Mouse (Mus musculus): ENCODE measurements around the gene Ino80. TPM values are rescaled to one million over a fixed set of nuclear protein-coding genes. Genes with fewer than 3 reads are reported as not detected.

Ino80 gene
- polyA plus RNA-seq, 1 experiment, result 7.3 TPM

DNA sequence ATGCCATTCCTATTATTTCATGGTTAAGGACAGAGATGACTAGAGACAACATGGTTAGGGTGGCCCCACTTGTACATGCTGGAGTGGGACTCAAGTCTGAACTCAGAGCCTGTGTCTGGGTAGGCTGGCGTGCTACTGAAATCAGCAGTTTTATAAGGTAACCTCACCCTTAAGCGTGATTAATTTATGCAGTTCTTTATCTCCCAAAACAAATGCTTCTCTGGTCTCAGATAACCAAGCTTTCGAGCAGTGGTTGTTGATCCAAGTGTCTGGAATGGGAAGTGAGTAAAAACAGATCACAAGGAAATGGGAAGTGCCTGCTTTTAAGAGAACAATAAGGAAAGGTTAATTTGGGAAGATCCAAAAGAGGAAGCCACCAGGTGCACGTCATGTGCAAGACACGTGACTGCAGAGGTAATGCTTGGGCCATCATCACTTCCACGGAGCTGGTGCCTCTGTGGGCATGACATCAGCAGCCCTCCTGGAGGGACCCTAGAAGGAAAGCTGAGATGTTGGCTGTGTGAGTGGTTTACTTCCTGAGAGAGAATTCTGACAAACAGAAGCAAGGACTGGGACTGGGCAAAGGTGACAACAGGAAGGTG, 132.8 kb downstream of the Ino80 start:
- Histone ChIP-seq H3K4me1 (ENCODE audit: control insufficient read depth, insufficient read depth, insufficient read length) (no peaks in the 10 kb centered on the region), H3K27me3 (ENCODE audit: control insufficient read depth, insufficient read depth, low read length) (no peaks in the 10 kb centered on the region; the same call in 1 of the 2 replicates), H3K36me3 (ENCODE audit: control insufficient read depth, insufficient read depth, low read length) (no peaks in the 10 kb centered on the region), H3K27ac (ENCODE audit: insufficient read depth, low read length) (no peak overlapping the region), H3K4me3 (ENCODE audit: extremely low read depth, insufficient read depth, insufficient read length) (no peak overlapping the region)
- DNase-seq (ENCODE audit: low read depth in 1 of 2, low spot score in 2 of 2), result no peak
- TF ChIP-seq POLR2A (IDR thresholded peaks at IDR 0.05; ENCODE audit: low read depth, low read length) (no peak), CTCF (IDR thresholded peaks at IDR 0.05; ENCODE audit: extremely low read depth, insufficient read depth, insufficient read length, insufficient replicate concordance) (no peak)
- WGBS, result 35% methylated on average over 6 of the region's 6 CpGs

- 5% methylated on average over 60 of the region's 60 CpGs for WGBS
- peak overlapping the region; percentile 61 for H3K4me3 ChIP-seq (ENCODE audit: extremely low read depth, insufficient read depth, insufficient read length)
- no peaks in the 10 kb centered on the region for H3K36me3 ChIP-seq (ENCODE audit: control insufficient read depth, insufficient read depth, low read length)
- peaks cover 15% of the 10 kb centered on the region for H3K4me1 ChIP-seq (ENCODE audit: control insufficient read depth, insufficient read depth, insufficient read length)
- TF ChIP-seq POLR2A (IDR thresholded peaks at IDR 0.05; ENCODE audit: low read depth, low read length), result no peak
- peak; percentile 83 for TF ChIP-seq CTCF (IDR thresholded peaks at IDR 0.05; ENCODE audit: extremely low read depth, insufficient read depth, insufficient read length, insufficient replicate concordance)
- DNase-seq (ENCODE audit: low read depth in 1 of 2, low spot score in 2 of 2), result peak; percentile 59 to 74
- H3K27me3 ChIP-seq (ENCODE audit: control insufficient read depth, insufficient read depth, low read length), result no peaks in the 10 kb centered on the region
- H3K27ac ChIP-seq (ENCODE audit: insufficient read depth, low read length), result peak overlapping the region; percentile 71
Measured at GRCm38 (mm10) chr2:119337425-119338265, 139.8 kb downstream of the Ino80 start.

DNA sequence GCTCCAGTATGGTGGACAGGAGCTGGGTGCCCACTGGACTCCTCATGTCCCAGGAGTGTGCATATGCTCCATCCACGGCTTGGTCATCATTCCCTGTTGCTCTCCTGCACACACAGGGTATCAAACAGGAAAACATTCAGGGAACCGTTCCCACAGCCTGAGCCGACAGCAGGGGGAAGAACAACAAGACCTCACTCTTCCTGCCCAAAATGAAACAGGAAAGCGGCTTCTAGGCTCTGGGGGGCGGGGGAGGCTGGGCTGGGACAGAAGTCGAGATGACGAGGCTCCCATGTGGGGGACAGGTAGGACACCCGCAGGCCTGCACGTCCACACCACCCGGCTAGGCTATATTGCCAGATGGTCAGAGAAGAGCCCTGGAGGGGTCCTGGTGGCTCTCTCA, 141.0 kb downstream of the Ino80 start:
- TF ChIP-seq CTCF (IDR thresholded peaks at IDR 0.05; ENCODE audit: extremely low read depth, insufficient read depth, insufficient read length, insufficient replicate concordance) (no peak), POLR2A (IDR thresholded peaks at IDR 0.05; ENCODE audit: low read depth, low read length) (no peak)
- no peak overlapping the region for H3K4me3 ChIP-seq (ENCODE audit: extremely low read depth, insufficient read depth, insufficient read length)
- H3K27me3 ChIP-seq (ENCODE audit: control insufficient read depth, insufficient read depth, low read length), result no peaks in the 10 kb centered on the region
- peaks cover 15% of the 10 kb centered on the region for H3K4me1 ChIP-seq (ENCODE audit: control insufficient read depth, insufficient read depth, insufficient read length)
- DNase-seq (ENCODE audit: low read depth in 1 of 2, low spot score in 2 of 2), result no peak
- 18% methylated on average over 10 of the region's 10 CpGs for WGBS
- no peaks in the 10 kb centered on the region for H3K36me3 ChIP-seq (ENCODE audit: control insufficient read depth, insufficient read depth, low read length)
- H3K27ac ChIP-seq (ENCODE audit: insufficient read depth, low read length), result peak overlapping the region; percentile 37

DNA sequence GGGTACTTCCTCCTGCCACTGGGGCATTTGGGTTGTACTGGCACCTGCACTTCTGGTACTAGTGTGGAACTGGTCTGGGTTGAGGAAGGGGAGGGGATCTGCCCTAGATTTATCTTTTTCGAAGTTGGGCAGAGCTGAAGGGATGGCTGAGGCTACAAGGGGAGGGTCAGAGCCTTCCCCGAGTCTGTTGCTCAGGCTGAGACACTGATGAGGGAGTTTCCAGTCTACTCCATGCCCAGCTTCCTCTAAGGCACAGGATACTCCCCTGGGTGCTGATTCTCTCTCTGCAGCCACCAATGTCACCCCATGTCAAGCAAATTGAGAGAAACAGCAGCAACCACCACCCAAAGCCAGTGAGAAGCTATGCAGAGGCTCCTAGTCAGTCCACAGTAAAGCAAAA, 141.5 kb downstream of the Ino80 start:
- H3K27ac ChIP-seq (ENCODE audit: insufficient read depth, low read length), result peak overlapping the region; percentile 37
- no peaks in the 10 kb centered on the region for H3K36me3 ChIP-seq (ENCODE audit: control insufficient read depth, insufficient read depth, low read length)
- peaks cover 15% of the 10 kb centered on the region for H3K4me1 ChIP-seq (ENCODE audit: control insufficient read depth, insufficient read depth, insufficient read length)
- TF ChIP-seq CTCF (IDR thresholded peaks at IDR 0.05; ENCODE audit: extremely low read depth, insufficient read depth, insufficient read length, insufficient replicate concordance), result no peak
- TF ChIP-seq POLR2A (IDR thresholded peaks at IDR 0.05; ENCODE audit: low read depth, low read length), result no peak
- DNase-seq (ENCODE audit: low read depth in 1 of 2, low spot score in 2 of 2), result no peak
- H3K27me3 ChIP-seq (ENCODE audit: control insufficient read depth, insufficient read depth, low read length), result no peaks in the 10 kb centered on the region
- H3K4me3 ChIP-seq (ENCODE audit: extremely low read depth, insufficient read depth, insufficient read length), result no peak overlapping the region
- 12% methylated on average over 2 of the region's 2 CpGs for WGBS

DNA sequence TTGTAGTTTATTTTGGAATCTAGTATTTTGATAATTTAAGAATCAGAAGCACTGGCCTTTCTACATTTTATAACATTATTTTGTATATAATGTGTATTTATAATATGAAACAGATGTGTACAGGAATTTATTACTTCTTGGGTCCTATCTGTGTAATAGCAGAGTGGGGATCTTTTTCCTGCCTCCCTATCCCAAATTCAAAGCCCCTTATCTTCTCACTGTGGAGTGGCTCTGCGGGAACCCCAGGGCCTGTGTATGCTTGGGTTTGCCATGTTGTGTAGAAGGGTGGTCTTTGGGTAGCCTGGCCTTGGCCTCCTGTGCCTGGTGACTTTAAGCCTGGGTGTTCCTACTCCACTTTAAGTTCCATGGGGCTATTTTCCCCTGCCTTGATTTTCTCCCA, 142.0 kb downstream of the Ino80 start:
- H3K27ac ChIP-seq (ENCODE audit: insufficient read depth, low read length), result 0 out of 2 replicates have a peak overlapping the region, but pooled peaks have one; percentile 37
- DNase-seq (ENCODE audit: low read depth in 1 of 2, low spot score in 2 of 2), result no peak
- no peaks in the 10 kb centered on the region for H3K27me3 ChIP-seq (ENCODE audit: control insufficient read depth, insufficient read depth, low read length)
- H3K36me3 ChIP-seq (ENCODE audit: control insufficient read depth, insufficient read depth, low read length), result no peaks in the 10 kb centered on the region
- TF ChIP-seq CTCF (IDR thresholded peaks at IDR 0.05; ENCODE audit: extremely low read depth, insufficient read depth, insufficient read length, insufficient replicate concordance), result no peak
- TF ChIP-seq POLR2A (IDR thresholded peaks at IDR 0.05; ENCODE audit: low read depth, low read length), result no peak
- H3K4me3 ChIP-seq (ENCODE audit: extremely low read depth, insufficient read depth, insufficient read length), result no peak overlapping the region
- H3K4me1 ChIP-seq (ENCODE audit: control insufficient read depth, insufficient read depth, insufficient read length), result peaks cover 15% of the 10 kb centered on the region
- WGBS, result 96% methylated on average over 1 of the region's 1 CpGs

DNA sequence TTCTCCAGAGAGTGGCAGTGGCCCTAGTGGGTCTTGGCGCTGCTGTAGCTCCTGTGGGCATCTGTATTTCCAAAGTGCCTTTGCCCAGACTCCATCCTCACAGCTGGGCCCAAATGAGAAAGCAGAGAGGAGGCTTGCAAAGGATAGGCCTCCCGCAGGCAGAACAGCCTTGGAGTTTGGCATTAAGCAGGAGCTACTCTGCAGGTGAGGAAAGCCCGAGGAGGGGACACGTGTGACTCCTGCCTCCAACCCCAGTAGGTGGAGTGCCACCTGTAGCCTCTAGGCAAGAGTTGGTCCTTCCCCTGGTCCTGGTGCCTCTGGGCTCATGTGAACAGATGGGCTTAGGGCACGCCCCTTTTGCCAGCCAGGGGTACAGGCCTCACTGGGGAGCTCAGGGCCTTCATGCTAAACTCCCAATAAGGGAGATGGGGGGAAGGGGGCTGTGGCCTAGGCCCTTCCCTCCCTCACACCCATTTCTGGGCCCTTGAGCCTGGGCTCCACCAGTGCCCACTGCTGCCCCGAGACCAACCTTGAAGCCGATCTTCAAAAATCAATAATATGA, 142.4 kb downstream of the Ino80 start:
- peaks cover 15% of the 10 kb centered on the region for H3K4me1 ChIP-seq (ENCODE audit: control insufficient read depth, insufficient read depth, insufficient read length)

More for the DNA sequence above, 142.4 kb downstream of the Ino80 start:
- WGBS, result 86% methylated on average over 7 of the region's 7 CpGs
- Histone ChIP-seq H3K27ac (ENCODE audit: insufficient read depth, low read length) (no peak overlapping the region), H3K27me3 (ENCODE audit: control insufficient read depth, insufficient read depth, low read length) (no peaks in the 10 kb centered on the region), H3K36me3 (ENCODE audit: control insufficient read depth, insufficient read depth, low read length) (no peaks in the 10 kb centered on the region), H3K4me3 (ENCODE audit: extremely low read depth, insufficient read depth, insufficient read length) (no peak overlapping the region)
- DNase-seq (ENCODE audit: low read depth in 1 of 2, low spot score in 2 of 2), result no peak
- no peak for TF ChIP-seq POLR2A (IDR thresholded peaks at IDR 0.05; ENCODE audit: low read depth, low read length)
- TF ChIP-seq CTCF (IDR thresholded peaks at IDR 0.05; ENCODE audit: extremely low read depth, insufficient read depth, insufficient read length, insufficient replicate concordance), result no peak

Data from spleen, adult 2 months (tissue).